Mouse (Mus musculus) granulocyte monocyte progenitor cell, adult 5-6 weeks (primary cell): ENCODE results near the gene Sgms2. TPM values are rescaled to one million over a fixed set of nuclear protein-coding genes. Genes with fewer than 3 reads are reported as not detected.
A peak's percentile ranks its signal among the peaks of the same experiment; 100 is the strongest.
"Not testable (repeated sequence)": the region's sequence is repeated elsewhere in the genome, so short reads cannot be mapped to it uniquely, and the experiment has no call there.

Experiments used
- ATAC-seq: replicated peaks from 2 replicates; pipeline ENCODE4 v1.8.0; 2016; ENCODE audit warnings: mild to moderate bottlenecking, moderate TSS enrichment, inconsistent platforms; ENCODE audit not compliant: poor library complexity, severe bottlenecking
- total RNA-seq, 2 experiments: library from RNA; stranded (forward) in 1 of 2; stranded (reverse) in 1 of 2; fragments of 200-712, 200-1000 nt in 1 of 2; fragments of >200 nt in 1 of 2; fragmentation: Nextera tagmentation in 1 of 2; gene quantifications; 2 replicates each; pipeline ENCODE4 v1.2.3; 2014 to 2017

Sgms2 gene
- total RNA-seq, 2 experiments from 2014 or later, result 35.8 to 53.1 TPM

GRCm38 (mm10) chr3:131363602-131364001, 127.6 kb downstream of the Sgms2 start:
- ATAC-seq, result no peak

GRCm38 (mm10) chr3:131361960-131362359, 129.3 kb downstream of the Sgms2 start:
- ATAC-seq, result no peak

- ATAC-seq, result no peak
These were observed 132.2 kb downstream of the Sgms2 start for GRCm38 (mm10) chr3:131359011-131359410.

GRCm38 (mm10) chr3:131358205-131358604, 133.0 kb downstream of the Sgms2 start:
- ATAC-seq, result no peak

- peak; percentile 87 for ATAC-seq
These were observed 133.6 kb downstream of the Sgms2 start for GRCm38 (mm10) chr3:131357643-131358042.

GRCm38 (mm10) chr3:131356026-131356425, 135.2 kb downstream of the Sgms2 start:
- peak; percentile 31 for ATAC-seq

- peak; percentile 74 for ATAC-seq
These were observed 140.7 kb downstream of the Sgms2 start for GRCm38 (mm10) chr3:131350539-131350938.

- no peak for ATAC-seq
These were observed 142.2 kb downstream of the Sgms2 start for GRCm38 (mm10) chr3:131349013-131349412.

- ATAC-seq, result peak; percentile 50
These were observed 142.6 kb downstream of the Sgms2 start for GRCm38 (mm10) chr3:131348579-131348950.

- ATAC-seq, result peak; percentile 78
These were observed 143.2 kb downstream of the Sgms2 start for GRCm38 (mm10) chr3:131347831-131348578.

GRCm38 (mm10) chr3:131345903-131346302, 145.3 kb downstream of the Sgms2 start:
- no peak for ATAC-seq

- ATAC-seq, result no peak
These were observed 147.9 kb downstream of the Sgms2 start for GRCm38 (mm10) chr3:131343311-131343710.

GRCm38 (mm10) chr3:131340885-131341284, 150.3 kb downstream of the Sgms2 start:
- ATAC-seq, result no peak

GRCm38 (mm10) chr3:131339280-131339679, 151.9 kb downstream of the Sgms2 start:
- ATAC-seq, result no peak

- ATAC-seq, result not testable (repeated sequence)
These were observed 153.5 kb downstream of the Sgms2 start for GRCm38 (mm10) chr3:131337749-131338148.

- no peak for ATAC-seq
These were observed 154.6 kb downstream of the Sgms2 start for GRCm38 (mm10) chr3:131336629-131337028.

- ATAC-seq, result peak; percentile 33
These were observed 156.1 kb downstream of the Sgms2 start for GRCm38 (mm10) chr3:131335117-131335547.

GRCm38 (mm10) chr3:131327189-131327588, 164.0 kb downstream of the Sgms2 start:
- no peak for ATAC-seq

- ATAC-seq, result no peak
These were observed 164.6 kb downstream of the Sgms2 start for GRCm38 (mm10) chr3:131326637-131327036.

GRCm38 (mm10) chr3:131322081-131322815, 169.0 kb downstream of the Sgms2 start:
- no peak for ATAC-seq

- peak; percentile 94 for ATAC-seq
These were observed 171.0 kb downstream of the Sgms2 start for GRCm38 (mm10) chr3:131320184-131320583.

- ATAC-seq, result no peak
These were observed 173.0 kb downstream of the Sgms2 start for GRCm38 (mm10) chr3:131318211-131318610.
